Mouse (Mus musculus) midbrain, embryonic 13.5 days (tissue): ENCODE data around the gene Arsj. TPM values are rescaled to one million over a fixed set of nuclear protein-coding genes. Genes with fewer than 3 reads are reported as not detected.

Experiments used
- ATAC-seq: fragments of 200-750 bp; cut with Nextera tagmentation; 2 replicates; pipeline ENCODE4 v1.8.0; 2017; ENCODE audit warnings: mild to moderate bottlenecking, moderate TSS enrichment, moderate library complexity
- H3K27ac ChIP-seq: fragments of 300-500 bp; sonication (generic); 2 replicates; pipeline ENCODE4 v1.5.1; 2015; ENCODE audit warnings: inconsistent platforms, mild to moderate bottlenecking, moderate library complexity
- H3K27me3 ChIP-seq: fragments of 300-500 bp; sonication (generic); 2 replicates; pipeline ENCODE4 v1.6.1; 2015; ENCODE audit warnings: mild to moderate bottlenecking, inconsistent platforms
- H3K36me3 ChIP-seq: fragments of 300-500 bp; sonication (generic); 2 replicates; pipeline ENCODE4 v1.6.1; 2015; ENCODE audit warnings: mild to moderate bottlenecking, inconsistent platforms
- H3K4me1 ChIP-seq: fragments of 300-500 bp; sonication (generic); replicated peaks from 2 replicates; pipeline ENCODE4 v1.6.1; 2015; ENCODE audit warnings: inconsistent platforms
- H3K4me2 ChIP-seq: fragments of 300-500 bp; sonication (generic); replicated peaks from 2 replicates; pipeline ENCODE4 v1.6.1; 2015; ENCODE audit warnings: moderate library complexity, mild to moderate bottlenecking, inconsistent platforms
- H3K4me3 ChIP-seq: fragments of 300-500 bp; sonication (generic); replicated peaks from 2 replicates; pipeline ENCODE4 v1.5.1; 2015; ENCODE audit warnings: mild to moderate bottlenecking, inconsistent platforms
- H3K9ac ChIP-seq: fragments of 300-500 bp; sonication (generic); replicated peaks from 2 replicates; pipeline ENCODE4 v1.6.1; 2015; ENCODE audit warnings: mild to moderate bottlenecking, inconsistent platforms
- H3K9me3 ChIP-seq: fragments of 300-500 bp; sonication (generic); 2 replicates; pipeline ENCODE4 v1.6.1; 2016; ENCODE audit warnings: mild to moderate bottlenecking, inconsistent platforms
- WGBS: fragments of 180-500 bp; shearing (Covaris S2); methylation state at CpG from one replicate; pipeline ENCODE4 v1.1.7; 2015; 5-methylcytosine and 5-hydroxymethylcytosine counted together
- polyA plus RNA-seq: library from polyadenylated mRNA; unstranded; fragments of >200 nt; fragmentation: Nextera tagmentation; extraction: Ambion mirVana; gene quantifications from 2 replicates; pipeline ENCODE4 v1.2.1, GENCODE M21; 2015

Arsj gene
- polyA plus RNA-seq, 1 experiment from 2014 or later: 0.07 TPM

GRCm38 (mm10) chr3:126372815-126373545 is 9.5 kb downstream of the Arsj start:
- Histone ChIP-seq H3K4me1 (no peaks in the 10 kb centered on the region), H3K9me3 (no peaks in the 10 kb centered on the region), H3K9ac (no peak overlapping the region), H3K4me3 (no peak overlapping the region), H3K27ac (no peak overlapping the region), H3K36me3 (no peaks in the 10 kb centered on the region), H3K27me3 (no peaks in the 10 kb centered on the region), H3K4me2 (no peak overlapping the region)
- no peak for ATAC-seq
- 84% methylated on average over 9 of the region's 9 CpGs for WGBS

- H3K9me3 ChIP-seq: no peaks in the 10 kb centered on the region
- no peaks in the 10 kb centered on the region for H3K4me1 ChIP-seq
- 81% methylated on average over 1 of the region's 1 CpGs for WGBS
- H3K4me3 ChIP-seq: no peak overlapping the region
- H3K27me3 ChIP-seq: no peaks in the 10 kb centered on the region
- ATAC-seq: no peak
- no peak overlapping the region for H3K9ac ChIP-seq
- no peaks in the 10 kb centered on the region for H3K36me3 ChIP-seq
- H3K27ac ChIP-seq: no peak overlapping the region
- no peak overlapping the region for H3K4me2 ChIP-seq
Measured at GRCm38 (mm10) chr3:126373721-126374120, 10.2 kb downstream of the Arsj start.

GRCm38 (mm10) chr3:126379252-126379651 is 15.8 kb downstream of the Arsj start:
- WGBS: 88% methylated on average over 6 of the region's 6 CpGs
- ATAC-seq: no peak
- Histone ChIP-seq H3K36me3 (no peaks in the 10 kb centered on the region), H3K4me2 (no peak overlapping the region), H3K27ac (no peak overlapping the region), H3K9ac (no peak overlapping the region), H3K4me3 (no peak overlapping the region), H3K9me3 (no peaks in the 10 kb centered on the region), H3K27me3 (no peaks in the 10 kb centered on the region), H3K4me1 (no peaks in the 10 kb centered on the region)

GRCm38 (mm10) chr3:126379702-126380101 is 16.2 kb downstream of the Arsj start:
- Histone ChIP-seq H3K27me3 (no peaks in the 10 kb centered on the region), H3K9me3 (no peaks in the 10 kb centered on the region), H3K36me3 (no peaks in the 10 kb centered on the region), H3K4me3 (no peak overlapping the region), H3K4me2 (no peak overlapping the region), H3K4me1 (no peaks in the 10 kb centered on the region), H3K9ac (no peak overlapping the region), H3K27ac (no peak overlapping the region)
- 71% methylated on average over 2 of the region's 2 CpGs for WGBS
- no peak for ATAC-seq

- H3K9me3 ChIP-seq: no peaks in the 10 kb centered on the region
- H3K36me3 ChIP-seq: no peaks in the 10 kb centered on the region
- H3K4me2 ChIP-seq: no peak overlapping the region
- no peak overlapping the region for H3K4me3 ChIP-seq
- no peaks in the 10 kb centered on the region for H3K27me3 ChIP-seq
- 93% methylated on average over 6 of the region's 6 CpGs for WGBS
- ATAC-seq: no peak
- no peaks in the 10 kb centered on the region for H3K4me1 ChIP-seq
- no peak overlapping the region for H3K27ac ChIP-seq
- no peak overlapping the region for H3K9ac ChIP-seq
Measured at GRCm38 (mm10) chr3:126383276-126383675, 19.8 kb downstream of the Arsj start.

GRCm38 (mm10) chr3:126384657-126385438 is 21.4 kb downstream of the Arsj start:
- no peak overlapping the region for H3K27ac ChIP-seq
- ATAC-seq: no peak
- no peaks in the 10 kb centered on the region for H3K27me3 ChIP-seq
- no peaks in the 10 kb centered on the region for H3K9me3 ChIP-seq
- WGBS: 72% methylated on average over 14 of the region's 14 CpGs
- no peak overlapping the region for H3K4me2 ChIP-seq
- no peaks in the 10 kb centered on the region for H3K36me3 ChIP-seq
- no peak overlapping the region for H3K4me3 ChIP-seq
- H3K4me1 ChIP-seq: no peaks in the 10 kb centered on the region
- no peak overlapping the region for H3K9ac ChIP-seq

GRCm38 (mm10) chr3:126397451-126397850 is 34.0 kb downstream of the Arsj start:
- no peak overlapping the region for H3K4me3 ChIP-seq
- 85% methylated on average over 2 of the region's 2 CpGs for WGBS
- ATAC-seq: no peak

GRCm38 (mm10) chr3:126397985-126398630 is 34.6 kb downstream of the Arsj start:
- no peak overlapping the region for H3K27ac ChIP-seq
- H3K9me3 ChIP-seq: no peaks in the 10 kb centered on the region
- no peak overlapping the region for H3K4me2 ChIP-seq
- H3K4me1 ChIP-seq: no peaks in the 10 kb centered on the region
- no peak overlapping the region for H3K9ac ChIP-seq
- no peaks in the 10 kb centered on the region for H3K27me3 ChIP-seq
- H3K36me3 ChIP-seq: no peaks in the 10 kb centered on the region
- ATAC-seq: no peak
- 73% methylated on average over 7 of the region's 7 CpGs for WGBS
- no peak overlapping the region for H3K4me3 ChIP-seq

More at GRCm38 (mm10) chr3:126397451-126397850, 34.0 kb downstream of the Arsj start:
- no peaks in the 10 kb centered on the region for H3K4me1 ChIP-seq
- H3K27ac ChIP-seq: no peak overlapping the region
- H3K9me3 ChIP-seq: no peaks in the 10 kb centered on the region
- no peaks in the 10 kb centered on the region for H3K36me3 ChIP-seq
- no peaks in the 10 kb centered on the region for H3K27me3 ChIP-seq
- H3K4me2 ChIP-seq: no peak overlapping the region
- no peak overlapping the region for H3K9ac ChIP-seq

- no peak overlapping the region for H3K27ac ChIP-seq
- 87% methylated on average over 4 of the region's 4 CpGs for WGBS
- no peaks in the 10 kb centered on the region for H3K9me3 ChIP-seq
- no peak overlapping the region for H3K4me3 ChIP-seq
- no peak overlapping the region for H3K4me2 ChIP-seq
- no peak for ATAC-seq
- H3K27me3 ChIP-seq: no peaks in the 10 kb centered on the region
- H3K36me3 ChIP-seq: no peaks in the 10 kb centered on the region
- H3K4me1 ChIP-seq: no peaks in the 10 kb centered on the region
- no peak overlapping the region for H3K9ac ChIP-seq
Measured at GRCm38 (mm10) chr3:126400726-126401125, 37.2 kb downstream of the Arsj start.

- Histone ChIP-seq H3K36me3 (no peaks in the 10 kb centered on the region), H3K9ac (no peak overlapping the region), H3K4me3 (no peak overlapping the region), H3K4me2 (no peak overlapping the region), H3K27me3 (no peaks in the 10 kb centered on the region), H3K9me3 (no peaks in the 10 kb centered on the region), H3K4me1 (no peaks in the 10 kb centered on the region), H3K27ac (no peak overlapping the region)
- WGBS: 32% methylated on average over 3 of the region's 3 CpGs
- ATAC-seq: peak; percentile 69
Measured at GRCm38 (mm10) chr3:126402836-126403235, 39.4 kb downstream of the Arsj start.

- Histone ChIP-seq H3K4me3 (no peak overlapping the region), H3K9ac (no peak overlapping the region), H3K36me3 (no peaks in the 10 kb centered on the region), H3K27me3 (no peaks in the 10 kb centered on the region), H3K4me1 (no peaks in the 10 kb centered on the region), H3K9me3 (no peaks in the 10 kb centered on the region), H3K27ac (no peak overlapping the region), H3K4me2 (no peak overlapping the region)
- no peak for ATAC-seq
- WGBS: 89% methylated on average over 2 of the region's 2 CpGs
Measured at GRCm38 (mm10) chr3:126404199-126404598, 40.7 kb downstream of the Arsj start.

GRCm38 (mm10) chr3:126430524-126431064 is 67.1 kb downstream of the Arsj start:
- H3K4me1 ChIP-seq: no peaks in the 10 kb centered on the region
- H3K9ac ChIP-seq: no peak overlapping the region
- no peak for ATAC-seq
- no peak overlapping the region for H3K27ac ChIP-seq
- H3K27me3 ChIP-seq: no peaks in the 10 kb centered on the region
- H3K9me3 ChIP-seq: no peaks in the 10 kb centered on the region
- WGBS: 88% methylated on average over 3 of the region's 3 CpGs
- H3K4me2 ChIP-seq: no peak overlapping the region
- H3K4me3 ChIP-seq: no peak overlapping the region
- no peaks in the 10 kb centered on the region for H3K36me3 ChIP-seq
